Mouse (Mus musculus) C2C12 (cell line): ENCODE measurements around the gene Tmco4.

Experiments
- CTCF ChIP-seq: IDR thresholded peaks from one replicate; pipeline ENCODE4 v1.5.1; 2011; ENCODE audit not compliant: control insufficient read depth, insufficient read depth, insufficient read length
- FOSL1 ChIP-seq: IDR thresholded peaks from one replicate; pipeline ENCODE4 v1.8.0; 2011; ENCODE audit warnings: mild to moderate bottlenecking, low read length; ENCODE audit not compliant: poor library complexity, insufficient read depth, severe bottlenecking
- MAX ChIP-seq: IDR thresholded peaks from one replicate; pipeline ENCODE4 v1.6.1; 2011; ENCODE audit warnings: mild to moderate bottlenecking, control low read depth
- MYOD1 ChIP-seq: IDR thresholded peaks from one replicate; pipeline ENCODE4 v1.6.1; 2011; ENCODE audit warnings: low read depth; ENCODE audit not compliant: control insufficient read depth, insufficient read length
- MYOG ChIP-seq: IDR thresholded peaks from one replicate; pipeline ENCODE4 v1.6.1; 2011; ENCODE audit not compliant: control insufficient read depth, insufficient read length; ENCODE audit errors: extremely low read depth
- USF1 ChIP-seq: IDR thresholded peaks from one replicate; pipeline ENCODE4 v1.6.1; 2011; ENCODE audit warnings: low read depth, mild to moderate bottlenecking, control low read depth, moderate library complexity

DNA sequence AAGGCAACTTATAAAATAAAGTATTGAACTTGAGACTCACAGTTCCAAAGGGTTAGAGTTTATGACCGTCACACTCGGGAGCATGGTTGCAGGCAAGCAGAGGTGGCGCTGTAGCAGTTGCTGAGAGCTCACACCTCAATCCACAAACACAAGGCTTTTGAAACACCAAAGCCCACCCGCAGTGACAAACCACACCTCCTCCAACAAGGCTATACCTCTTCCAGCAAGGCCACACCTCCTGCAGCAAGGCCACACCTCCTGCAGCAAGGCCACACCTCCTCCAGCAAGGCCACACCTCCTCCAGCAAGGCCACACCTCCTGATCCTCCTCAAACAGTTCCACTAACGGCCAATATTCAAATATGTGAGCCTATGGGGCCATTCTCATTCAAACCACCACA, 71.9 kb downstream of the Tmco4 start:
- no peak for TF ChIP-seq MAX
- no peak for TF ChIP-seq CTCF
- TF ChIP-seq MYOD1, result no peak
- TF ChIP-seq FOSL1, result no peak
- no peak for TF ChIP-seq USF1
- no peak for TF ChIP-seq MYOG
